15 mouse cellular contexts compared by ENCODE assay signal in genomic region chr10:70876119-70876518, GRCm38 (mm10).
DNase-seq lines count a peak whose midpoint lies in the region; ATAC-seq and TF ChIP-seq lines count a peak whose summit lies in the region.
"Had no signal": no experiment of that assay in that cellular context is flagged by ENCODE, and none has a peak within 500 bp of the region (broad histone marks: within the 10 kb centered on the region; RNA-seq: fewer than 3 reads in every experiment).

No protein-coding gene starts in this region.

- H3K9me3 ChIP-seq in limb, embryonic 10.5 days (replicated peaks): no peaks in the 10 kb centered on the region
- H3K9me3 ChIP-seq: forebrain, embryonic 13.5 days; heart, embryonic 15.5 days; neural tube, embryonic 13.5 days had no signal

- no peak overlapping the region for H3K4me3 ChIP-seq in layer of hippocampus, adult 2 months
- H3K4me3 ChIP-seq in limb, embryonic 10.5 days: no peak overlapping the region
- H3K4me3 ChIP-seq: forebrain, embryonic 13.5 days; heart, embryonic 15.5 days; neural tube, embryonic 13.5 days had no signal

- H3K36me3 ChIP-seq in limb, embryonic 10.5 days: no peaks in the 10 kb centered on the region
- H3K36me3 ChIP-seq: heart, embryonic 15.5 days; neural tube, embryonic 13.5 days had no signal

- WGBS in limb, embryonic 10.5 days: 77% methylated on average over 8 of the region's 8 CpGs

- H3K4me1 ChIP-seq in limb, embryonic 10.5 days: no peaks in the 10 kb centered on the region
- H3K4me1 ChIP-seq: heart, embryonic 15.5 days had no signal

- H3K27ac ChIP-seq in layer of hippocampus, adult 2 months: no peak overlapping the region
- H3K27ac ChIP-seq in limb, embryonic 10.5 days: no peak overlapping the region
- H3K27ac ChIP-seq: forebrain, embryonic 13.5 days; heart, embryonic 15.5 days; macrophage; neural tube, embryonic 13.5 days had no signal

- DNase-seq in embryo, embryonic 10.5 days (ENCODE audit: low spot score): peak; percentile 33
- DNase-seq in embryo, embryonic 9.5 days (ENCODE audit: extremely low spot score): no peak
- DNase-seq in layer of hippocampus, adult 2 months (ENCODE audit: low spot score in 2 of 2): no peak
- DNase-seq in layer of hippocampus, postnatal 10 days (ENCODE audit: low spot score in 2 of 2): no peak
- DNase-seq in ES-CJ7 (ENCODE audit: low read depth, low spot score): peak; percentile 64
- peak; percentile 38 for DNase-seq in limb, embryonic 10.5 days (ENCODE audit: low spot score)
- DNase-seq in spleen, postnatal 10 days (ENCODE audit: low spot score in 2 of 2): no peak
- DNase-seq: cerebellum, postnatal 36 days; kidney, postnatal 14 days; spleen, adult 18-20 months had no signal

- peak; percentile 67 for TF ChIP-seq CTCF in layer of hippocampus, adult 2 months (conservative IDR thresholded peaks at IDR 0.05)

- no peak for ATAC-seq in activated CD4-positive, CD25-positive, alpha-beta regulatory T cell, adult 4 months
- ATAC-seq: forebrain, embryonic 13.5 days had no signal

- H3K27me3 ChIP-seq in limb, embryonic 10.5 days (ENCODE audit: low read depth, poor library complexity, severe bottlenecking): no peaks in the 10 kb centered on the region
- H3K27me3 ChIP-seq: forebrain, embryonic 13.5 days; heart, embryonic 15.5 days; neural tube, embryonic 13.5 days had no signal

Comparison
In these comparisons a context has a peak if more than half of its experiments do, and no peak if none do; other contexts are left out.
1. DNase-seq: peak in embryo, embryonic 10.5 days (single experiment), ES-CJ7 (single experiment) and limb, embryonic 10.5 days (single experiment); none in embryo, embryonic 9.5 days (single experiment), layer of hippocampus, adult 2 months (0 of 2), layer of hippocampus, postnatal 10 days (0 of 2) and spleen, postnatal 10 days (0 of 2).